In the genomic region with DNA sequence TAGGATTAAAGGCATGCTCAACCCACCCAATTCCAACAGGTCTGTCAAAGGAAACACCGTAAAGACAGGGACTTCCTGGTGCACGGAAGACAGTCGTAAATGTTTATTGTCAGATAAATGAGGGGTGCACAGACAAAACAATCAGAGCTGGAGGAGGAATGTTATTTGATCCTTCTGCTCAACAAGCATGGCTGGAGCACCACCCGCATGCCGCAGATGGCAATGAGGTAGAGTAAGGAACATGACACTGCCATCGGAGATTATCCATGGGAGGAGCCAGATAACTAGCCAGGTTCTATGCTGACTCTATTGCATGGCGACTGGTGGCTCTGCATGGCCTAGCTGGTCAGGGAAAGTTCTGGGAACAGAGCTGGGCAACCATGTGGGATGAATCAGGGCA, we compare ENCODE assay signal across 18 mouse cellular contexts. TPM values are rescaled to one million over a fixed set of nuclear protein-coding genes. Genes with fewer than 3 reads are reported as not detected.
DNase-seq lines count a peak whose midpoint lies in the region; ATAC-seq and TF ChIP-seq lines count a peak whose summit lies in the region.
"Had no signal": no experiment of that assay in that cellular context is flagged by ENCODE, and none has a peak within 500 bp of the region (broad histone marks: within the 10 kb centered on the region; RNA-seq: fewer than 3 reads in every experiment).

No protein-coding gene starts in this region.

- no peak overlapping the region for H3K9ac ChIP-seq in heart, embryonic 12.5 days
- H3K9ac ChIP-seq in kidney, postnatal 0 days (ENCODE audit: low read depth, low read length): no peak overlapping the region
- no peak overlapping the region for H3K9ac ChIP-seq in intestine, embryonic 16.5 days (ENCODE audit: low read depth, low read length)
- H3K9ac ChIP-seq: heart, embryonic 13.5 days; hindbrain, embryonic 15.5 days had no signal

- 80% methylated on average over 7 of the region's 7 CpGs for WGBS in heart, embryonic 10.5 days
- WGBS in heart, embryonic 12.5 days: 78% methylated on average over 7 of the region's 7 CpGs
- WGBS in kidney, postnatal 0 days: 19% methylated on average over 7 of the region's 7 CpGs
- WGBS in intestine, embryonic 16.5 days: 38% methylated on average over 7 of the region's 7 CpGs

- H3K4me2 ChIP-seq in heart, embryonic 12.5 days: no peak overlapping the region
- no peak overlapping the region for H3K4me2 ChIP-seq in kidney, postnatal 0 days (ENCODE audit: low read length)
- no peak overlapping the region for H3K4me2 ChIP-seq in intestine, embryonic 16.5 days (ENCODE audit: low read depth, low read length)
- H3K4me2 ChIP-seq: heart, embryonic 13.5 days; hindbrain, embryonic 15.5 days had no signal

- peak; percentile 73 for DNase-seq in heart, embryonic 10.5 days (ENCODE audit: low spot score)
- DNase-seq in kidney, postnatal 0 days (ENCODE audit: low spot score): peak; percentile 79
- no peak for DNase-seq in kidney, adult 18-20 months
- no peak for DNase-seq in urinary bladder, postnatal 36 days (ENCODE audit: low spot score in 2 of 2)
- DNase-seq in layer of hippocampus, postnatal 36 days: no peak
- DNase-seq: adrenal gland, adult 8-10 months; adrenal gland, postnatal 36 days; cerebellum, adult 2 months; cerebellum, postnatal 10 days; gastrocnemius, postnatal 14 days; heart, adult 2 months; heart, postnatal 36 days had no signal

- peaks cover 30% of the 10 kb centered on the region for H3K36me3 ChIP-seq in heart, embryonic 10.5 days
- H3K36me3 ChIP-seq in heart, embryonic 12.5 days: peaks cover 36% of the 10 kb centered on the region
- peaks cover 5% of the 10 kb centered on the region; the same call in 1 of the 2 replicates for H3K36me3 ChIP-seq in kidney, postnatal 0 days (ENCODE audit: insufficient read depth, low read length)
- 0 out of 2 replicates have a peak, but pooled peaks cover 6% of the 10 kb centered on the region for H3K36me3 ChIP-seq in intestine, embryonic 16.5 days (ENCODE audit: control insufficient read depth, insufficient read depth, low read length)

- no peak for ATAC-seq in heart, embryonic 12.5 days (ENCODE audit: insufficient number of reproducible peaks, low FRiP score)
- peak; percentile 57; the same call in 1 of the 2 replicates for ATAC-seq in kidney, postnatal 0 days (replicated peaks; ENCODE audit: low FRiP score, low read depth)
- ATAC-seq in intestine, embryonic 16.5 days: peak; percentile 66
- ATAC-seq: forebrain, embryonic 16.5 days; Patski had no signal

- H3K4me3 ChIP-seq in heart, embryonic 10.5 days: no peak overlapping the region
- H3K4me3 ChIP-seq in heart, embryonic 12.5 days: no peak overlapping the region
- no peak overlapping the region for H3K4me3 ChIP-seq in kidney, postnatal 0 days (replicated peaks; ENCODE audit: low read depth, low read length)
- no peak overlapping the region for H3K4me3 ChIP-seq in intestine, embryonic 16.5 days (ENCODE audit: low read length)
- H3K4me3 ChIP-seq: heart, adult 2 months; heart, embryonic 13.5 days; hindbrain, embryonic 15.5 days had no signal

- H3K27me3 ChIP-seq in heart, embryonic 10.5 days (ENCODE audit: insufficient read depth, poor library complexity, severe bottlenecking): no peaks in the 10 kb centered on the region
- H3K27me3 ChIP-seq in heart, embryonic 12.5 days (replicated peaks): no peaks in the 10 kb centered on the region
- H3K27me3 ChIP-seq in kidney, postnatal 0 days (ENCODE audit: insufficient read depth, low read length): no peaks in the 10 kb centered on the region
- H3K27me3 ChIP-seq in intestine, embryonic 16.5 days (replicated peaks; ENCODE audit: control insufficient read depth, insufficient read depth, low read length): no peaks in the 10 kb centered on the region
- H3K27me3 ChIP-seq: heart, embryonic 13.5 days; hindbrain, embryonic 15.5 days; Patski had no signal

- no peaks in the 10 kb centered on the region for H3K4me1 ChIP-seq in heart, embryonic 10.5 days
- H3K4me1 ChIP-seq in heart, embryonic 12.5 days (replicated peaks): no peaks in the 10 kb centered on the region; the same call in 1 of the 2 replicates
- no peaks in the 10 kb centered on the region for H3K4me1 ChIP-seq in kidney, postnatal 0 days (replicated peaks; ENCODE audit: insufficient read depth, low read length)
- H3K4me1 ChIP-seq in intestine, embryonic 16.5 days (ENCODE audit: control insufficient read depth, insufficient read depth, low read length): peaks cover 5% of the 10 kb centered on the region; the same call in 1 of the 2 replicates

- no peak for TF ChIP-seq CTCF in kidney, postnatal 0 days (IDR thresholded peaks at IDR 0.05; ENCODE audit: low read depth)

- H3K27ac ChIP-seq in heart, embryonic 10.5 days: no peak overlapping the region
- no peak overlapping the region for H3K27ac ChIP-seq in heart, embryonic 12.5 days (ENCODE audit: poor library complexity, severe bottlenecking)
- H3K27ac ChIP-seq in kidney, postnatal 0 days: no peak overlapping the region
- H3K27ac ChIP-seq in intestine, embryonic 16.5 days (ENCODE audit: low read length): no peak overlapping the region
- H3K27ac ChIP-seq: heart, adult 2 months; heart, embryonic 13.5 days; hindbrain, embryonic 15.5 days had no signal

- no peaks in the 10 kb centered on the region for H3K9me3 ChIP-seq in heart, embryonic 10.5 days
- no peaks in the 10 kb centered on the region for H3K9me3 ChIP-seq in heart, embryonic 12.5 days (replicated peaks)
- no peaks in the 10 kb centered on the region for H3K9me3 ChIP-seq in kidney, postnatal 0 days (replicated peaks; ENCODE audit: low read length)
- H3K9me3 ChIP-seq in intestine, embryonic 16.5 days (ENCODE audit: control insufficient read depth, low read length): no peaks in the 10 kb centered on the region
- H3K9me3 ChIP-seq: heart, embryonic 13.5 days; hindbrain, embryonic 15.5 days had no signal

RNA-seq across cellular contexts. Expression of a gene that starts 6.1 kb away (rescaled TPM):
- polyA plus RNA-seq in heart, embryonic 10.5 days (2016; fragmentation: Nextera tagmentation; extraction: Ambion mirVana): 4.9 and 5.5 TPM in 2 replicates
- 5.1 and 5.7 TPM in 2 replicates for polyA plus RNA-seq in heart, embryonic 12.5 days (2016; fragmentation: Nextera tagmentation; extraction: Ambion mirVana)
- polyA plus RNA-seq in kidney, postnatal 0 days (2015; fragmentation: Nextera tagmentation; extraction: Ambion mirVana): 2.2 and 2.4 TPM in 2 replicates
- polyA plus RNA-seq in intestine, embryonic 16.5 days (2015; fragmentation: Nextera tagmentation; extraction: Ambion mirVana): 3.9 and 4.6 TPM in 2 replicates
- 10 to 100 TPM; 16.0 to 18.2 TPM for total RNA-seq in layer of hippocampus, postnatal 36 days (2021)

RNA-seq across cellular contexts. Expression of a gene that starts 6.2 kb away (rescaled TPM):
- polyA plus RNA-seq in heart, embryonic 10.5 days (2016; fragmentation: Nextera tagmentation; extraction: Ambion mirVana): 150 TPM in 2 replicates
- polyA plus RNA-seq in heart, embryonic 12.5 days (2016; fragmentation: Nextera tagmentation; extraction: Ambion mirVana): 142 and 147 TPM in 2 replicates
- 188 TPM in 2 replicates for polyA plus RNA-seq in kidney, postnatal 0 days (2015; fragmentation: Nextera tagmentation; extraction: Ambion mirVana)
- 138 and 151 TPM in 2 replicates for polyA plus RNA-seq in intestine, embryonic 16.5 days (2015; fragmentation: Nextera tagmentation; extraction: Ambion mirVana)
- total RNA-seq in layer of hippocampus, postnatal 36 days (2021): 100 to 1,000 TPM; 123 to 136 TPM

RNA-seq across cellular contexts. Expression of a gene that starts 32.8 kb away (rescaled TPM):
- polyA plus RNA-seq in heart, embryonic 10.5 days (2016; fragmentation: Nextera tagmentation; extraction: Ambion mirVana): 81.8 and 97.4 TPM in 2 replicates
- 48.9 and 59.4 TPM in 2 replicates for polyA plus RNA-seq in heart, embryonic 12.5 days (2016; fragmentation: Nextera tagmentation; extraction: Ambion mirVana)
- polyA plus RNA-seq in kidney, postnatal 0 days (2015; fragmentation: Nextera tagmentation; extraction: Ambion mirVana): 43.8 and 57.3 TPM in 2 replicates
- polyA plus RNA-seq in intestine, embryonic 16.5 days (2015; fragmentation: Nextera tagmentation; extraction: Ambion mirVana): 60.1 and 79.1 TPM in 2 replicates
- 100 to 1,000 TPM; 291 to 299 TPM for total RNA-seq in layer of hippocampus, postnatal 36 days (2021)

Comparison
In these comparisons a context has a peak if more than half of its experiments do, and no peak if none do; other contexts are left out.
1. DNase-seq: peak in heart, embryonic 10.5 days (single experiment) and kidney, postnatal 0 days (single experiment); none in kidney, adult 18-20 months (single experiment), urinary bladder, postnatal 36 days (0 of 2) and layer of hippocampus, postnatal 36 days (0 of 2).